Mouse (Mus musculus): ENCODE data around the gene Gipc3. TPM values are rescaled to one million over a fixed set of nuclear protein-coding genes. Genes with fewer than 3 reads are reported as not detected.

The Gipc3 gene
- polyA plus RNA-seq, 1 experiment: 0.16 TPM

DNA sequence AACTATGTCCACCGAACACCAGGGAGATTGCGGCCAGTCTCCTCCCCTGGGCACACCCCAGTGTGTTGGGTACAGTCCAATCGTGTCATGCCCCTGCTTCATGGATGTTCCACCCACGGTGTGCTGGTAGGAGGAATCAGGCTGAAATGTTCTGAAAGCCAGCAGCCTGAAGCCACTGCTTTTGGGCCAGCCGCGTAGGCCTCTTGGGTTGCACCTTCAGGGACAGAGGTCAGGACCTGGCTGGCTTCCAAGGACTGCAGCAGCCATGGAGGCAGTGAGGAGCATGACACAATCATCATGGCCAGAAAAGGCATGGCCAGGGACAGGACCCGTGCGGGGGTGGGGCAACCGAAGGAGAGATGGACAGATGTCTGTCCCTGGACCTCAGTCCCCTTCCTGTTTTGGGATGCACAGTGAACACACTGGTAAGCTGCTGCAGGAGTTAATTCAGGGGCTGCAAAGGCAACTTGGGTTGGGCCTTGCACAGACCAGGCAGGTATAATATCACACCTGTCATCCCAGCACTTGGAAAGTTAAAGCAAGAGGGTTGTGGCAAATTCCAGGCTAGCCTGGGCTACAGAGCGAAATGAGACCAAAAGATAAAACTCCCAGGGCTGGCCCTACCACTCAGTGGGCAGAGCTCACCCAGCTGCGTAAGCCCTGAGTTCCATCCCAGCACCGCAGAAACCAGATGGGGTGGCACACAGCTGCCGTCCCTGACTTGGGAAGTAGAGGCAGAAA is 24.3 kb downstream of the Gipc3 start:
- no peak for DNase-seq (ENCODE audit: low read depth)
- TF ChIP-seq CTCF (IDR thresholded peaks at IDR 0.05; ENCODE audit: borderline replicate concordance, extremely low read depth, insufficient read depth, insufficient read length) (no peak), POLR2A (IDR thresholded peaks at IDR 0.05; ENCODE audit: borderline replicate concordance, extremely low read depth, insufficient read depth, insufficient read length, poor library complexity, severe bottlenecking) (no peak)

DNA sequence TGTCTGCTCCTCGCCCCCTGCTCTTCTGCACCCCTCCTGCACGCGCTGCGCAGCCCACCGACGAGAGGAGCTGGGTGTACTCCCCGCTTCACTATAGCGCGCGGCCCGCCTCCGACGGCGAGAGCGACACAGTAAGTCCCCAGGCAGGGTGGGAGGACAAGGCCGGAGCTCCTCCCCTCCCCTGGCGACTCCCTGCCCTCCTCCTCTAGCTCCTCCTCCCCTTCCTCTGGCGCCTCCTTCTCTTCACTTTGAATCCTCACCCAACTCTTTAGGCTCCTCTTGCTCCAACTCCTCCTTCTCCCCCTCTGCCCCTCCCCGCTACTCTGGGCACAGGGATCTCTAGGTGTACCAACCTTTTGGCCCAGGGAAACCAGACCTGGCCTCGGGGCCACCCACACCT is 25.8 kb downstream of the Gipc3 start:
- TF ChIP-seq CTCF (IDR thresholded peaks at IDR 0.05; ENCODE audit: borderline replicate concordance, extremely low read depth, insufficient read depth, insufficient read length) (no peak), POLR2A (IDR thresholded peaks at IDR 0.05; ENCODE audit: borderline replicate concordance, extremely low read depth, insufficient read depth, insufficient read length, poor library complexity, severe bottlenecking) (no peak)
- peak; percentile 35 for DNase-seq (ENCODE audit: low read depth)

GRCm38 (mm10) chr10:81316338-81317060 is 26.6 kb downstream of the Gipc3 start:
- DNase-seq (ENCODE audit: low read depth): peak; percentile 40
- TF ChIP-seq POLR2A (IDR thresholded peaks at IDR 0.05; ENCODE audit: borderline replicate concordance, extremely low read depth, insufficient read depth, insufficient read length, poor library complexity, severe bottlenecking) (no peak), CTCF (IDR thresholded peaks at IDR 0.05; ENCODE audit: borderline replicate concordance, extremely low read depth, insufficient read depth, insufficient read length) (peak; percentile 55; the same call in 1 of the 2 replicates)

DNA sequence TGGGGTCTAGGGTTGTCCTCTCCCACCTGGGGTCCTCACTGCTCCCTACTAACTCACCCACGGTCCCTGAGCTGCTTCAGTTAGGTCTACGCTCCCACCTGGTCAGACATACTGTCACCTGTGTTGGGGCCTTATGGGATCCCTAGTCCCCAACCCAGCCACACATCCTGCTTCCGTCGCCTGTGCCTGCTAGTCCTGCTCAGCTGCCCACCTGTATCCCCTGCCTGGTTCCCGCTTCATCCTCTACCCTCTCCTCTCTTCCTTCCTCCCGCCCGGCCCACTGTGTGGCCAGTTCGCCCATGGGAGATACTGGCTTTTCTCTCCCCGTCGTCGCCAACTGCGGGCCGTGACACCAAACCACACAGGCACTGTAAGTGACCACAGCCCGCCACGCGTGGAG is 27.5 kb downstream of the Gipc3 start:
- TF ChIP-seq CTCF (IDR thresholded peaks at IDR 0.05; ENCODE audit: borderline replicate concordance, extremely low read depth, insufficient read depth, insufficient read length) (no peak), POLR2A (IDR thresholded peaks at IDR 0.05; ENCODE audit: borderline replicate concordance, extremely low read depth, insufficient read depth, insufficient read length, poor library complexity, severe bottlenecking) (no peak)
- DNase-seq (ENCODE audit: low read depth): no peak

DNA sequence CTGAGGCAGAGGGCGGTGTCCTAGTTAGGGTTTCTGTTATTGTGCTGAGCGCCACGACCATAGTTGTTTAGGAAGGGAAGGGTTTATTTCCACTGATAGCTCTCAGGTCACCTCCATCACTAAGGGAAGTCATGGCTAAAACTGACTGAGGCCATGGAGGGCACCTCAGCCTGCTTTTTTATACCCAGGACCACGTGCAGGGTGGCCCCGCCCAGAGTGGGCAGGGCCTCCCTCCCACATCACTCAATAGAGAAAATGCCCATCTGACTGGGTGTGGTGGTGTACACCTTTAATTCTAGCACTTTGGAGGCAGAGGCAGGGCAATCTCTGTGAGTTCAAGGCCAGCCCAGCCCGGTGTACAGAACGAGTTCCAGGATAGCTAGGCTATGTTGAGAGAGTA is 28.9 kb downstream of the Gipc3 start:
- no peak for TF ChIP-seq POLR2A (IDR thresholded peaks at IDR 0.05; ENCODE audit: borderline replicate concordance, extremely low read depth, insufficient read depth, insufficient read length, poor library complexity, severe bottlenecking)
- no peak for TF ChIP-seq CTCF (IDR thresholded peaks at IDR 0.05; ENCODE audit: borderline replicate concordance, extremely low read depth, insufficient read depth, insufficient read length)
- DNase-seq (ENCODE audit: low read depth): no peak

- DNase-seq (ENCODE audit: low read depth): no peak
- TF ChIP-seq POLR2A (IDR thresholded peaks at IDR 0.05; ENCODE audit: borderline replicate concordance, extremely low read depth, insufficient read depth, insufficient read length, poor library complexity, severe bottlenecking): no peak
- TF ChIP-seq CTCF (IDR thresholded peaks at IDR 0.05; ENCODE audit: borderline replicate concordance, extremely low read depth, insufficient read depth, insufficient read length): no peak
These were observed 29.5 kb downstream of the Gipc3 start for GRCm38 (mm10) chr10:81313581-81313980.

- no peak for DNase-seq (ENCODE audit: low read depth)
- TF ChIP-seq POLR2A (IDR thresholded peaks at IDR 0.05; ENCODE audit: borderline replicate concordance, extremely low read depth, insufficient read depth, insufficient read length, poor library complexity, severe bottlenecking) (no peak), CTCF (IDR thresholded peaks at IDR 0.05; ENCODE audit: borderline replicate concordance, extremely low read depth, insufficient read depth, insufficient read length) (no peak)
These were observed 33.5 kb downstream of the Gipc3 start for GRCm38 (mm10) chr10:81309571-81309970.

DNA sequence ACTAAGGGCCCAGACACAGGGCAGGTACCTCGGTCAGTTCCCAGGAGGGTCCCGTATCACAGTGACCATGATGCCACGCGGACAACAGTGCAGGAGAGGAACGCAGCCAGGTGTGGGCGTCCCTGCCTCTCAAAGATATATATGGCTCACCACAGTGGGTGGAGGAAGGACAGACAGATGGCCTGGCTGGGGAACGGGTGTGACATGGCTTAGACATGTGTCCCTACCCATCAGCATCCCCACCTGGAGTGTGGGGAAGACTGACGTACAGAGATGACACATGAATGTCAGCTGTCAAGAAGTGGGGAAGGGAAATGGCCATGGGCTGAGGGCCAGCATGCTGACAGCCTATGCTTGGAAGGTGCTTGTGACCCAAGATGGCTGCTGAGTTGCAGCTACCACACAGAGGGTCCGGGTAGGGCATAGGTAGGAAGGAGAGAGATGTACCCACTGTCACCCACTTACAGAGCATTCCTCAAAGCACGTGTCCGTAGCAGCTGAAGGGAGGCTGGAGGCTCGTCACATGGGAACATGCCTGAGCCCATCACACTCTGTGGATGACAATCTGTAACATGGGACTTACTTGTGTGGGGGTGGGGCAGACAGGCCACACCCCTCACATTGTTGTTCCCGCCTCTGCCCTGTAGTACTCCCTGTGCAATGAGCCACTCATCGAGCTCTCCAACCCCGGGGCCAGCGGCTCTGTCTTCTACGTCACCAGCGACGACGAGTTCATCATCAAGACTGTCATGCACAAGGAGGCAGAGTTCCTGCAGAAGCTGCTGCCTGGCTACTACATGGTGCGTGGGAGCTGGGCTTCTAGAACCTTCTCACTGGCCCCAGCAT is 36.0 kb downstream of the Gipc3 start:
- DNase-seq (ENCODE audit: low read depth): no peak
- no peak for TF ChIP-seq CTCF (IDR thresholded peaks at IDR 0.05; ENCODE audit: borderline replicate concordance, extremely low read depth, insufficient read depth, insufficient read length)
- TF ChIP-seq POLR2A (IDR thresholded peaks at IDR 0.05; ENCODE audit: borderline replicate concordance, extremely low read depth, insufficient read depth, insufficient read length, poor library complexity, severe bottlenecking): no peak

GRCm38 (mm10) chr10:81306173-81306668 is 36.8 kb downstream of the Gipc3 start:
- no peak for DNase-seq (ENCODE audit: low read depth)
- no peak for TF ChIP-seq POLR2A (IDR thresholded peaks at IDR 0.05; ENCODE audit: borderline replicate concordance, extremely low read depth, insufficient read depth, insufficient read length, poor library complexity, severe bottlenecking)
- TF ChIP-seq CTCF (IDR thresholded peaks at IDR 0.05; ENCODE audit: borderline replicate concordance, extremely low read depth, insufficient read depth, insufficient read length): no peak

- no peak for DNase-seq (ENCODE audit: low read depth)
These were observed 37.4 kb downstream of the Gipc3 start for GRCm38 (mm10) chr10:81305663-81306062.

More at GRCm38 (mm10) chr10:81305663-81306062, 37.4 kb downstream of the Gipc3 start:
- TF ChIP-seq CTCF (IDR thresholded peaks at IDR 0.05; ENCODE audit: borderline replicate concordance, extremely low read depth, insufficient read depth, insufficient read length) (no peak), POLR2A (IDR thresholded peaks at IDR 0.05; ENCODE audit: borderline replicate concordance, extremely low read depth, insufficient read depth, insufficient read length, poor library complexity, severe bottlenecking) (no peak)
